Mouse (Mus musculus): ENCODE data around the gene Gpr156.

GRCm38 (mm10) chr16:37881168-37881567 is 35.1 kb upstream of the Gpr156 start:
- TF ChIP-seq CTCF (IDR thresholded peaks at IDR 0.05; ENCODE audit: low read depth) (no peak), EP300 (IDR thresholded peaks at IDR 0.05; ENCODE audit: low read depth) (no peak)

Data from liver, postnatal 0 days (tissue).